Mouse (Mus musculus) megakaryocyte, embryonic 14.5 days (primary cell): ENCODE measurements around the gene Ccdc87.

Experiments used
- FLI1 ChIP-seq: IDR thresholded peaks from 2 replicates; pipeline ENCODE4 v1.6.1; 2012; ENCODE audit warnings: low read length, inconsistent platforms, mixed read lengths
- GATA1 ChIP-seq: IDR thresholded peaks from 3 replicates; pipeline ENCODE4 v1.6.1; 2012; ENCODE audit warnings: mixed read lengths, low read length, inconsistent platforms, borderline replicate concordance

DNA sequence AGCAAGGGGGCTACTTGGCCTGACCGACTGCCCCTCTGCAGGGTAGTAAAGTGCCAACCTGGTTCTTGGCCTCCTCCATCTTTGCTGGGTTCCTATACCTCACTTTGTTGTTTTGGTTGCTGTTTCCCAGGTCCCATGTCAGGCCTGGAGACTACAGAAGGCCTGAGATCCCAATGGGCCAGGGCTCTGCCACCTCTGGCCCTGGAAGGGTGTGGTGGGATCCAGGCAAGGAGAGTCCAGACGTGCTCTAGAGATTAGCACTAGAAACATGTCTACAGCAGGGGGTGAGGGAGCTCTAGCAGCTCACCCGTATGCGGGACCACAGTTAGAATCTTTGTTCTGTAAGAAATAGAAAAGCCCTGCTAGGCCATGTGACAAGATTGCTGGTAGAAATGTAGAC lies 44.8 kb downstream of the Ccdc87 start:
- TF ChIP-seq GATA1 = no peak
- no peak for TF ChIP-seq FLI1
